Mouse (Mus musculus) retina, embryonic 14.5 days (tissue): ENCODE data around the gene Tnr.

Experiments used
- DNase-seq: peaks from one replicate; pipeline ENCODE4 v3.0.0-alpha.2; 2015; ENCODE audit warnings: low spot score

The Tnr gene

GRCm38 (mm10) chr1:159523578-159523977 lies at the start of gene Tnr:
Gene Tnr, plus strand, starts transcription at chr1:159523769.
- DNase-seq = peak; percentile 80

- DNase-seq = no peak
Measured at GRCm38 (mm10) chr1:159489853-159490435, 33.6 kb upstream of the Tnr start.

- DNase-seq = no peak
Measured at GRCm38 (mm10) chr1:159492536-159492935, 31.0 kb upstream of the Tnr start.

- no peak for DNase-seq
Measured at GRCm38 (mm10) chr1:159493720-159494499, 29.7 kb upstream of the Tnr start.

- no peak for DNase-seq
Measured at GRCm38 (mm10) chr1:159498236-159498635, 25.3 kb upstream of the Tnr start.

- DNase-seq = no peak
Measured at GRCm38 (mm10) chr1:159499806-159500460, 23.6 kb upstream of the Tnr start.

- DNase-seq = no peak
Measured at GRCm38 (mm10) chr1:159501911-159502310, 21.7 kb upstream of the Tnr start.

GRCm38 (mm10) chr1:159510667-159511066 lies 12.9 kb upstream of the Tnr start:
- no peak for DNase-seq

- DNase-seq = no peak
Measured at GRCm38 (mm10) chr1:159517647-159518046, 5.9 kb upstream of the Tnr start.

- DNase-seq = no peak
Measured at GRCm38 (mm10) chr1:159519206-159519605, 4.4 kb upstream of the Tnr start.

GRCm38 (mm10) chr1:159523069-159523468 lies 500 bp upstream of the Tnr start:
- DNase-seq = no peak

GRCm38 (mm10) chr1:159524051-159524549 lies 531 bp downstream of the Tnr start:
- DNase-seq = peak; percentile 89

- no peak for DNase-seq
Measured at GRCm38 (mm10) chr1:159532841-159533569, 9.4 kb downstream of the Tnr start.

GRCm38 (mm10) chr1:159535582-159535981 lies 12.0 kb downstream of the Tnr start:
- peak; percentile 31 for DNase-seq

GRCm38 (mm10) chr1:159537541-159537940 lies 14.0 kb downstream of the Tnr start:
- no peak for DNase-seq

- no peak for DNase-seq
Measured at GRCm38 (mm10) chr1:159538076-159538475, 14.5 kb downstream of the Tnr start.

GRCm38 (mm10) chr1:159545470-159546145 lies 22.0 kb downstream of the Tnr start:
- no peak for DNase-seq

- DNase-seq = no peak
Measured at GRCm38 (mm10) chr1:159551036-159551435, 27.5 kb downstream of the Tnr start.

- peak; percentile 43 for DNase-seq
Measured at GRCm38 (mm10) chr1:159551591-159552442, 28.2 kb downstream of the Tnr start.

- no peak for DNase-seq
Measured at GRCm38 (mm10) chr1:159561616-159562015, 38.0 kb downstream of the Tnr start.

GRCm38 (mm10) chr1:159565129-159565528 lies 41.6 kb downstream of the Tnr start:
- DNase-seq = no peak
